Mouse (Mus musculus) C2C12 (cell line): Measurements from ENCODE around the gene Babam2.

Source experiments
- CEBPB ChIP-seq: IDR thresholded peaks from one replicate; pipeline ENCODE4 v1.6.1; 2011; ENCODE audit warnings: low read depth, mild to moderate bottlenecking, control low read depth, moderate library complexity
- CTCF ChIP-seq: IDR thresholded peaks from one replicate; pipeline ENCODE4 v1.5.1; 2011; ENCODE audit not compliant: control insufficient read depth, insufficient read depth, insufficient read length
- MAX ChIP-seq: IDR thresholded peaks from one replicate; pipeline ENCODE4 v1.6.1; 2011; ENCODE audit warnings: mild to moderate bottlenecking, control low read depth
- MYOG ChIP-seq: IDR thresholded peaks from one replicate; pipeline ENCODE4 v1.6.1; 2011; ENCODE audit not compliant: control insufficient read depth, insufficient read length; ENCODE audit errors: extremely low read depth
- USF1 ChIP-seq: IDR thresholded peaks from one replicate; pipeline ENCODE4 v1.6.1; 2011; ENCODE audit warnings: low read depth, mild to moderate bottlenecking, control low read depth, moderate library complexity

DNA sequence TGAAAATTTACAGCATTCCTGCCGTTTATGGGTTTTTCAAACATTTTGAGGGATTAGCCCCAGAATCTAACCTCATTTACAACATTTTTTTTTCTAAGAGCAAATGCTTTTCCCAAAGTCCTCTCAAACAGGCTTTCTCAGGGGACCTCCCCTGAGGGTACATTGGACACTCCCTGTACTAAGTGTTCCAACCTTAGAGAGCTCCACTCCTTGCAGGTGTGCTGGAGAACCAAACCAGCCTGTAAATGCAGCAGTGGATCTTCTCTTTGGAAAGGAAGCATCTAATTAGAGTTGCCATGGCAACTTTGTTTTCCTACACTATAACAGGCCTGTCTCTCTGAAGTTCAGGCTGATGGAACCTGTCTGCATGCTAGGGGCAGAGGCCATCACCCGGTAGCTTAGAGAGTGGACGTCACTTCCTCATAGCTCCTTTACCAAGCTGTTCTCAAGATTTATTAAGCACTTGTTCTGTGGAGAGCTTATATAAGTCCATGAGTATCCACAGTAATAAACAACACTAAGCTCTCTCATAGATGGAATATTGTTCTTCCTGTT lies 277.2 kb downstream of the Babam2 start:
- no peak for TF ChIP-seq CTCF
- no peak for TF ChIP-seq MAX
- TF ChIP-seq USF1, result no peak
- TF ChIP-seq MYOG, result no peak
- TF ChIP-seq CEBPB, result no peak
